Mouse (Mus musculus) adrenal gland, adult (tissue): ENCODE measurements at regions not wholly inside any gene's neighbourhood (a gene's known extent, or its start where the extent isn't known, plus 50 kb on each side); places are given as distances from the start of the nearest gene placed in this dataset.

Source experiments
- DNase-seq, 2 experiments: peaks; one replicate each; pipeline ENCODE4 v3.0.0; 2022 to 2023; ENCODE audit warnings: low spot score in 1 of 2; ENCODE audit not compliant: inconsistent age in 2 of 2

DNA sequence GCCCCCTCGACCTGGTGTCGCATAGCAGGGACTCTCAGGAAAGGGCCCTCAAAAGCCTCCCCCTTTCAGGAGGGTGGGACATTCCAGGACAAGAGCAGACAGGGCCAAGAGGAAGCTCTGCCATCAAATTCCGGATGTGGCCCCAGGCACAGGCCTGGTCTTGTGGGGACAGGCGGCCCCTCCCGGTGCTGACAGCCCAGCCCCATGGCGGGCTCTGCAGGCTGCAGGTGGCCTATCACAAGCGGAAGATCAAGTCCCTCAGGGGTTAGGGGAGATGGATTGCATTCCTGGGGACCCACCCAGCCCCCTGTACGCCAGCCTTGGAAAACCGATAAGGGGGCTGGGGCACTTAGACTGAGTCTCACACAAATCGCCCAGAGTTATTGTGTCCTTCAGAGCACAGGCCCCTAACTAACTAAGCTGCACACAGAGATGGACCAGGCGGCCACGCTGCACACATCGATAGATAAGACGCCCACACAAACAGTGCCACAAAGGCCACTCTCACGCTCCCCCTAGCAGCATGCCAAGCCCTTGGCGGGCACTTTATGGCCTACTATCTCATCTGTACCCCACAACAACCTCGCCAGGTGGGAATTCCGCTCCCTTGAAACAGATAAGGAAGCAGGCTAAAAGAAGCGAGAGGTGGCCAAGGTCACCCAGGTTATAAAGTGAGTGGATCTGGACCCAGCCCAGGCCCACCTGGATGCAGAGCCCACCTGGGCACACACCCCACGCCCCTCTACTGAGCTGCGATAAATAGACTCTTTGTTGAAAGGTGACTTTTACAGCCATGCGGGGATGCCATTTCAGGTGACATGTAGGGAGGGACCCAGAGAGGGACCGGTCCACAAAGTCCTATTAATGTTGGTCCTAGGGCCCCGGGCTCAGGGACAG is 55.5 kb downstream of the Gm5294 start:
- DNase-seq, result no peak

DNA sequence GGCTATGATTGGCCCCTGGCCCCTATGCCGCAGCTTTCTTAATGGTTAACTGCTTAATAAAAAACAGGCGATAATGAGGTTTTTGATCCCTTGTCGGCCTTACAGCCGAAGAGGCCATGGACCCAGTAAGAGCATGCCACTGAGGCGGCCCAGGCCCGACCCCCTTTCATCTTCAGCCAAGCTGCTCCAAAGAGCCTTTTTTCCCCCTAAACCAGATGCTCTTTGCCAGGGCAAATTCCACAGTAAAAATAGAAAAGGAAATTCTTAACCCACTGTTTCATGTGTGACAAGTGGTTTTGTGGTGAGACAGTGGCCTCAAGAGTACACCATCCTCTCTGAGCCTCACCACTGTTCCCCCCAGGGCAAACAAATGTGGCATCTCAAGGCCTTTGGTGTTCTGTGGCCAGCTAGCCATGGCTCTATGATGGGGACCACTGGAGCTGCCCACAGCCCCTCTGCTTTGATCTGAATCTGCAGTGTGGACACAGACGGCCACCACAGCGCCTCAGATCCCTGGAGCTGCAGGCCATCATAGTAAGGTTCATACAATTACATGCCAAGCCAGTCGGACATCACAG is 61.9 kb downstream of the Gm5294 start:
- DNase-seq, result peak in 1 of 2 experiments; percentile 29

DNA sequence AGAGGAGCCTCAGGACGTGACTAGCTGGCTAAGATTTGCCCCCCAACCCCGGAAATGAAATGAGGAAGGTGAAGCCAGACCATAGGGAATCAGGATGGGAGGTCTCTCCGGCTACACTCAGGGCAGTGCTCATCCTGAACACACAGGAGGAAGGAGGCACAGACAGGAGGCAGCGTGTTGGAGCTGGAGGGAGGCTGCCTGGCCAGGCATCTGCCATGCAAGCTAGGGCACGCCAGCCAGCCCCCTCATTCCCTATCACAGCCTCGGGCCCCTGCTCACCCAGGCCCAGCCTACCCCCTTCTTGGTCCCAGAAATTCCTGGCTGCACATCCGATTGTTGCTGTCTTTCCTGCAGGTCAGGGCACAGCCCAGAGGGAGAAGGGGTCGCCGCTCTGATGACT is 63.7 kb downstream of the Gm5294 start:
- DNase-seq, result no peak

DNA sequence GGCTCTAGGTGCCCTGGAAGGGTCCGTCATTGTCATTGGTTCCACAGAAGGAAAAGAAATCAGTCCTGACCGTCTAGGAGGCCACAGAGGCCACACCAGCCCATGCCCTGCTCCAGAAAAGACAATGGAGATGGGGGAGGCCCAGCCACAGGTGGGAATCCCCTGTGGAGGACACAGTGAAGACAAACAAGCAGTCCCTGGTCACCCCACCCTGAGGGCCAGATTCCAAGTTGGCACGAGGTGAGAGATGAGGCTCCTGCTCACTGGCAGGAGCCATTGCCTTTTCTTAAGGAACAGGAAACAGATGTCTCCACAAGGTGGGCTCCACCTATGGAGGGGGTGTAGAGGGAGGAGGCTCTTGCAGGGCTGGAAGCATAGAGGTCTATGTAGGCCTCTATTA is 66.0 kb downstream of the Gm5294 start:
- peak in 1 of 2 experiments; percentile 16 for DNase-seq

DNA sequence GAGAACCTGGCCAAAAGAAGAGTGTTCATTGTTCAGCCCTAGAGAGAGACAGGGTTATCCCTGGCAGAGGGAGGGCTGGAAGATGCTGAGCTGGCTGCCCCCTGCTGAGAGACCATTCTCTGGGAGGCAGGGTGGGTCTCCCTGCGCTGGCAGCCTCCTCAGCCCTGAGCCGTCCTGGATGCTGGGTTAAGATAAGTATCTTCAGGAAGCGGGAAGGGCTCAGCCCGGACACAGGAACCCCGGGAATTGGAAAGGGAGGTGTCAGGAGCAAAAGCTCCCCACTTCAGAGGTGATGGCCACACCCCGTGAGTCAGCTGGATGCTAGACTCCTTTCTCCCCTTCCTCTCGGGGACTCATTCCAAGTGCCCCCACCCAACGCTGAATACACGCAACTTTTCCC is 68.9 kb downstream of the Gm5294 start:
- DNase-seq, result peak; percentile 21 to 40

DNA sequence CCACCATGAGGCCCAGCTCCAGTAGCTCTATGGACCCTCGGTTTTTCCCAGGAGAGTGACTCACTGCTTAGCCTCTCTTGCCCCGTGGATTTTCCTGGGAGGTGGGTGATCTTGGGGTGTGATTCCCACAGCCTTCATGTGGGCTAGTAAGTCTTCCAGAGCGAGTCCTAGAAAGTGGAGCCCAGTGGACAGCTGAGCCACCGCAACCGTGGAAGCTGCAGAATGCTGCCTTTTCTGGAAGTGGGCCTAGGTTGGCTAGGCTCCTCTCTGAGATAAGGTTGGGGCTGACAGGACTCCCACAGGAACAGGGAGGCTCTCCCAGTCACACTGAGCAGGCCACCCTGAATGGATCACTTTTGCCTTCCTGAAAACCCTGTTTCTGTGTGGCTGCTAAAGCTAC is 69.9 kb downstream of the Gm5294 start:
- DNase-seq, result no peak

DNA sequence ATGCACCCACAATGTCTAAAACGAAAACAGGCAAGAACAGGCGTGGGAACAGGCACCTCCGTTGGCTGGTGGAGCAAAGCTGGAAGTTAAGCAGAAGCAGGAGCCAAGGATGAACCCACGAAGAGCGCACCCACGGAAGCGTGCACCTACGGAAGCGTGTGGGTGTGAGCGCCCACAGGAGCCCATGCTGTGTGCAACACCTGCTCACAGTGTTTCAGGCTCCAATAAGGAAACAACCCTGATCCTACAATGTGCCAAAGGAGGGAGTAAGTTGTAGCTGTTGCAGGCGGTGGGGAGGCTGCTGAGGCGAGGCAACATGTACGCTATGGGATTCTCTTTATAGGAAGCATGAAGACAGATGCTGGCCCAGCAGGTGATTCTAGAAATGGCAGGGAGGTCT is 74.6 kb downstream of the Gm5294 start:
- no peak for DNase-seq

DNA sequence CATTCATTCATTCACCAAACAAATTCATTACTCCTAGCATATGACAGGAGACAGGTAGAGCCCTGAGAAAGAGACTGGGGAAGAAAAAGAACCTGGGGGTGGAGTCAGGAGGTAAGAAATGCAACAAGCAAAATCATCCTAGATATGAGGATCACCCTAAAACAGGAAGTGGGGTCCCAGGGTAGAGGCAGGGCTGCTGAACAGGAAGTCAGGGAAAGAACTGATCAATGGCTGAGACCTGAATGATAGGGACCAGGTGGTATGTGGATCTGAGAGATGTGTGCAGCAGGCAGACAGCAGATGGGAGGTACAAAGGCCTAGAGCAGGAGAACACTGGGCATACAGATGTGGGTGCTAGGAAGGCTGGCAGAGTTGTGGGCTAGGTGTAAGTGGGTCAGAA is 77.4 kb downstream of the Gm5294 start:
- no peak for DNase-seq

DNA sequence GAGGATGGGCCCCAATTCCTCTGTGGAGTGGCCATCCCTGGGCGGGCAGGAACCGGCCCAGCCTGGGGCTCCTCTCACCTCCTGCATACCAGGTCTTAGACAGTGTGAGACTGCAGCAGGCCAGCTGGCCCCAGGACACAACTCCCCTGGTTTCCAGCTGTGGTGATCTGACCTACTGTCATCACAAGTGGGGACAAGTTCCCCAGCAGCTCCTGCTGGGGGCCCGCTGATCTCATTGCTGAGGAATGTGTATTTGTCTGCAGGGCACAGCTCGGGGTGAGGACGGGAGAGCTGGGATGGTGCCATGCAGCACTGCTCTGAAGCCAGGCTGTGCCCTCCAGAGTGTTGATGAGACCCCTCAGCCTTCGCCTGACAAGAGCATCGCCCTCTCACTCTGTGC is 78.6 kb downstream of the Gm5294 start:
- no peak for DNase-seq

DNA sequence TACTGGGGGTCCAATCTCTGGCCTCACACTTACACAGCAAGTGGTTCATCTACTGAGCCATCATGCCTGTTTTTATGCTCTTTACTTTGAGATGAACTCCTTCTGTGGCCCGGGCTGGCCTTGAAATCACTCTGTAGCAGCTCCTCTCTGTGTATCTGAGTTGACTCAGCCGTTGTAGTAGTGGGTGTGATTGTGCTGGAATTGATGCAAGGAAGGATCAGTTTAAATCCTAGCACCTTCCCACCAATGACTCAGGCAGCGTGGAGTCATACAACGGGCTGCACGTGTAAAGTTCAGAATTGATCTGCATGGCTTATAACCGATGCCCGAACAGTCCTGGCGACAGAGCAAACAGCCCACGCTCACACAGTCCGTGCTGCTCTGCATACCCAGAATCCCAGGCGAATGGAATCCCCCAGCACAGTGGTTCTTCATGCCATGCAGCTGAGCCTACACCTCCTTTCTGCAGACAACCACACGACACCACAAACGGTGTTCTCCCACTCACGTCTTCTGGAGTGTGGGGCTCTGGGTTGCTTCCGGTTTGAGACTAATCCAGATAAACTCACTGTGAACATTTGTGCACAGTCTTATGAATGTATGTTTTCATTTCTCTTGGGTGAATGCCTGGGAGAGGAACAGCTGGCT is 81.2 kb downstream of the Gm5294 start:
- peak in 1 of 2 experiments; percentile 15 for DNase-seq

DNA sequence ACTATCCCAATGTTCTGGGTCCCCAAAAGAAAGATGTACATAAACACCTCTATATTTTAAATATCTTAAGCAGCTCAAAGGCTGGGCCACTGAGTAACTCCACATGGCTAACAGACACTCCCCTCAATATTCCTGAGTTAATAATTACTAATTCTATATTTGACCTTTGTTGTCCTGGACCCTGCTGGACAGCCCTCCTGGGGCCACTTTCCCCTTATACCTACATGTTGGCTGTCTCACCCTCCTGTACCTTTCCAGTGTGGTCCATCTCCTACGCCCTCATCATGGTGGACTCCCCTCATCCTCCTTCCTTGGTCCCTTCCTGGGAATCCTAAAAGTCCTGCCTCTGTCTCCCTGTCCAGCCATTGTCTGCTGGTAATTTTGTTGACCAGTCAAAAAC is 82.4 kb downstream of the Gm5294 start:
- DNase-seq, result no peak

DNA sequence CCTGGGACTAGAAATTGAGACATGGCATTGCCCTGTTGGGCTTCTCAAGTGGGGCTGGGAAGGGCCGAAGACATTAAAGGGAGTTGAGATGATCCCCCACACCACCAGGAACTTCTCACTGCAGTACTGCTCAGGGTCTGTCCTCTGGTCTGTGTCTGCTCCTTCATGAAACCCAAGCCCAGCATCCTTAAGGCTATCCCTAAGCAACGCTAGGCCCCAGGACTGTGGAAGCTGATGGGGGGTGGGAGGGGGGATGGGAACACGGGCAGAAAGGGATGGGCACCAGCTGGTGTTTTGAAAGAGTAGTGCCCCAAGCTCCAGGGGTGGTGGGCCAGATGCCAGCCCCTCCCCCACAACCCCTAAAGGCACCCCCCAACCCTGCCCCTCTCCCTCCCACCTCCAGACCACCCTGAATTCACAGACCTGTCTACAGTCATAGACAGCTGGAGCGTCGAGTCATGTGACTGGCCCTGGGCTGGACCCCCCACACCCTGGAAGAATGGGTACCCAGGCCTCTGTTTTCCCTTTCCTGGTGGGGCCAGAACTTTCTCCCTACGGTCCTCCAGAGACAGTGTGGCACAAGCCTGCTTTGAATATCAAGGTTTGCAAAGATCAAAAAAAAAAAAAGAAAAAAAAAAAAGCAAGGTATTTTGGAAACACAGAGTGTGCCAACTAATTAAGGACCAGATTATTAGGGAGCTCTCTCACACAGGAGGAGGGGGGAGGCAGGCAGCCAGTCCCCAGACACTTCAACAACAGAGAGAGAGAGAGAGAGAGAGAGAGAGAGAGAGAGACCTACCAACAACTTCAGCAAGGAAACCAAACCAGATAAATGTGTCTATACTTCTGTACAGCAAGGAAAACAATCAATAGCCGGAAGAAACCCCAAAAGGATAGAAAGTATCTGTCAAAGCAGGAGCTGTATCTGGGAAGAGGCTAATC is 85.1 kb downstream of the Pdgfa start:
- DNase-seq, result no peak

DNA sequence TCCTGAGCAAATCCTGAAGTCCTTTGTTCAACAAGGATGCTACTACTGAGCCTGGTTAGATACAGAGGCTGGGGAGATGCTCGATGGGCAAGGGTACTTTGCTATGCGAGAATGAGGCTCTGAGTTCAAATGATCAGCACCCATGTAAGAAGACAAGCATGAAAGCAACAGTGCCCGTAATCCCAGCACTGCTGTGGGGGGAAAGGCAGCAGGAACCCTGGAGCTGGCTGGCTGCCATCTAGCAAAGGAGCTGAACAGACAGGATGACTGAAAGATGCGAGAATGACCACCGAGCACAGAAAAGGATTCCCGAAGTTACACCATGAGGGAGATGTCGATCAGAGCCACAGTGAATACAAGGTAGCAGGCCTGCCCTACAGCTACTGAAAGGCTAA is 84.5 kb downstream of the Pdgfa start:
- DNase-seq, result no peak

DNA sequence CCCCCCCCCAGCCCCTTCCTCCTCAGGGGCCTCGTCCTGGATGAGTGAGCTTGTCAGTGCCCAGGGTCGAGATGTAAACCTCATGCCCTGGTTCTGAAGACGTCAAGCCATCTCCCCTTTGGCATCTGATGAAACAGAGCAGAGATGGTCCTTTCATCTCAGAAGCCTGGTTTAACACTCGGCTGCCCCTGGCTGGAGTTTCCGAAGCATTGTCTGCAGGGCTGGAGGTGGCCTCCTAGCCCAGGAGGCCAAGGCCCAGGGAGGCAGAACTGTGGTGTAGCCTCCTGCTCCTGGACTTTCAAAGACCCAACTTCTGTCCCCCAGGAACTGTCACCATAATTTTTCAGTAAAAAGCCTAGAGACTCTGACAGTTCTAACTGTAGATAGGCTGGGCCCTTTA is 82.1 kb downstream of the Pdgfa start:
- peak in 1 of 2 experiments; percentile 36 for DNase-seq

DNA sequence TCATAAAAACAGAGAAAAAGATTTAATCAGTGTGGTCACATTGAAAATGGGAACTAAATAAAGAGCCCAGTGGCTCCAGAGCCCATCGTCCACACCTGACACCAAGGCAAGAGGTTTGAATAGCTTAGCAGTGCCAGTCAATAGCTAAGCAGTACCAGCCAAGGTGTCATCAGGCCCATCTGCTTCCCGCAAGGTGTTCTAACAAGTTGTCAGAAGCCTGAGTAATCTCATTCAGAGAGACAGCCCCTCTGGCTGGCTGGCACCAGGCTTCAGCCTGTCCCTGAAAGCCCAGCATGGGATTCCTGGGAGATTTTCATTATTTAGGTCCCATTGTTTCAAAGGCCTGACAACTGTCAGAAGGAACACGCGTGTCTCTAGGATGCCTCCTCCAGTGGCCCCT is 81.7 kb downstream of the Pdgfa start:
- no peak for DNase-seq

DNA sequence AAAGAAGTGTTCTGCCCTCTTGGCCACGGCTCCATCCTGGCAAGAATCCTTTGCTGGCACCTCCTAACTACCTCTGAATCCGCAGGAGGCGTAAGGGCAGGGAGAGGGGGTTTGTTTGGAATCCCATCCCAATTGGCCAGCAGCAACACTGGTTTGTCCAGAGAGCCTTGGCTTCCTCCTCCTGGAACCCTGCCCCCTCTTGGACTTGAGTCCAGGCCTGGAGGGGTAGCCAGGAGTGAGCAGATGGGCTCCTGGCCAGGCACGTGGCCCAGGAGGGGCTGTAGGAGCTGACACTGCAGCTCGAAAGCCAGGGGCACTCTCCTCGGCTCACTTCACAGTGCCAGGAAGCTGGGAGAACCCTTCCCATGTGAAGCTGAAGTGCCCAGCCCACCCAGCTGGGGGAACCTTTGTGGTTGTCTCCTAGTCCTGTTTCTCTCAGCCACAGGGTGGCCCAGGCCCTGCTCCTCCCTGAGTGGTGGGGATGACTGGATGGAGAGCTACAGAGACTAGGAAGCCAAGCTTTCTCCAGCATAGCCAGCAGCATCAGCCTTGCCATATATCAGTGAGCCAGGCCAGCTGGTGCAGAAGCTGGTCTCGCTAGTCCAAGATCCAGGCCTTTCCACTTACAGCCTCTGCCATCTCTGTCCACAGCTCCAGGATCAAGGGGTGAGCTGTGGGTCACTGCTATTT is 76.9 kb downstream of the Pdgfa start:
- DNase-seq, result peak; percentile 62 to 75

DNA sequence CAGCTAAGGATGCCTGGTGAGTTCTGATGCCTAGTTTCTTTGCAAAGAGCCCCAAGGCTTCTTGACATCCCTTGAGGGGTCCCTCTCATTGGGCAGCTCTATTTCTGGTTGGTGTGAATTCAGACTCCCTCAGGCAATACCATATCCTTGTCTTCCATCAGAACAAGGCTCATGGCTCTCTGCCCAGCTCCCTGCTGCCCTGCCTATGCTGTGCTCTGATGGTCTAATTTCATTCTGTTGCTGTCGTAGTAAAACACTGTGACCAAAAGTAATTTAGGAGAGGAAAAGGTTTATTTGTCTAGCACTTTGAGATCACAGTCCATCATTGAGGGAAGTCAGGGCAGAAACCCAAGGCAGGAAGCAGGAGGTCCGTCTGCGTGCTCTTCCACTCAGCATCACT is 75.1 kb downstream of the Pdgfa start:
- DNase-seq, result no peak
